Mouse (Mus musculus) kidney, postnatal 25 days (tissue): Measurements from ENCODE around the gene Pde4dip.

Experiments used
- DNase-seq, 2 experiments: peaks; one replicate each; pipeline ENCODE4 v3.0.0; 2021; ENCODE audit warnings: mixed read lengths in 2 of 2

Gene Pde4dip

DNA sequence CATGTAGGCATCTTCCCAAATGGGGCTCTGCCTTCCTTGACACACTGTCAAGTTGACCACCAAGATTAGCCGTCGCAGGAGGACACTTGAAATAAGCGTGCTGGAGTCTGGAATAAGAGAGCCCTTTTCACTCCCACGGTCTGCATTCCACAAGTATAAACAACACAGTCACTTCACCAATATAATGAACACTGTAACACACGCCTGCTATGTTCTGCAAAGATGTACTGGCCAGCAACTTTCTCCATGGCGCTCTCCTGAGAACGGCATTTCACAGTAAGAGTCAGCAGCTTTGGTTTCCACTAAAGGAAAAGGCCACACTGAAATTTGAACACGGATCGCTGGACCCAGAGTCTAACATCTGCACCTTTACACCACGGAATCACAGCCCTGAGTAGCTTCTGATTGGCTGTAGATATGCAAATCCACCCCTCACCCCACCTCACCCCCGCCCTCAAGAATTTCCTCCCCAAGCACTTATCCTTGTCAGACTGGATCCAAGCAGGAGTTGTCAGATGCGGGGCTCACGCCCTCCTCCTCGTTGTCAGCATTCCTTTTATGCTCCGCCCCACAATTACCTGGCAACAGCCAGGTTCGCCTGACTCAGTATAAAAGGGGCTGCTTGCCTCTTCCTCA, 204.8 kb downstream of the Pde4dip start:
- DNase-seq, result peak; percentile 30 to 69

DNA sequence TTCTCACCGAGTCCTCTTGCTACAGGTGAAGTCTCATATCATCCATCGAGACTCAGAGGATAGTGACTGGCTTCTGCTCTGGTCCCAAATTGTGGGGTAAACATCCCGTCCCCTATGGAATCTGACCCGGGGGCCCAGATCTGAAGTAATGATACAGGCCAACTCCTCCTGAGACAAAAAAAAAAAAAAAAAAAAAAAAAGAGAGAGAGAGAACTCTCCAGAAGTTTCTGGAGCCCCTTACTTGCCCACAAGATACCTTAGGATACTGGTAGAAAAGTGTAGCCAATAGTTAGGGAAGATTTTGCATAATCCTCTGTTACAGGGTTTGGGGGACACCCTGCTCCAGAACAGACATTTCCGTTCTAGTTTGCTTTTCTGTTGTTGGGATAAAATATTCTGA, 205.9 kb downstream of the Pde4dip start:
- DNase-seq, result no peak

DNA sequence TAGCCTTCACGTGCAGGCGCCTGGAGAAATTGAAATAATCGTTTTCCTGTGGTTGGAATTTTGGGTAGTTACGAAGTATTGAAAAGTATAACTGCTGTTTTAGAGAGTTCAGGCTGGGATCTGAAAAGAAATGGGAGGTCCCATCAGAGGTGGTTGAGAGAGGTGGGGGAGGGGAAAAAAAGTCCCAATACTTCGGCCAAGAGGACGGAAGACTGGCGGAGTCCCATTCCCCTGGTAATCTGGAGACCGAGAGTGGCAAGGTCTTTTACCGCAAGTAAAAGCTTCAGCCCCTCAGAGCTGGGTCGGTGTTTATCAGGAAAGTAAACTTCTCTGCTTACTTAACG, 206.4 kb downstream of the Pde4dip start:
- DNase-seq, result no peak

DNA sequence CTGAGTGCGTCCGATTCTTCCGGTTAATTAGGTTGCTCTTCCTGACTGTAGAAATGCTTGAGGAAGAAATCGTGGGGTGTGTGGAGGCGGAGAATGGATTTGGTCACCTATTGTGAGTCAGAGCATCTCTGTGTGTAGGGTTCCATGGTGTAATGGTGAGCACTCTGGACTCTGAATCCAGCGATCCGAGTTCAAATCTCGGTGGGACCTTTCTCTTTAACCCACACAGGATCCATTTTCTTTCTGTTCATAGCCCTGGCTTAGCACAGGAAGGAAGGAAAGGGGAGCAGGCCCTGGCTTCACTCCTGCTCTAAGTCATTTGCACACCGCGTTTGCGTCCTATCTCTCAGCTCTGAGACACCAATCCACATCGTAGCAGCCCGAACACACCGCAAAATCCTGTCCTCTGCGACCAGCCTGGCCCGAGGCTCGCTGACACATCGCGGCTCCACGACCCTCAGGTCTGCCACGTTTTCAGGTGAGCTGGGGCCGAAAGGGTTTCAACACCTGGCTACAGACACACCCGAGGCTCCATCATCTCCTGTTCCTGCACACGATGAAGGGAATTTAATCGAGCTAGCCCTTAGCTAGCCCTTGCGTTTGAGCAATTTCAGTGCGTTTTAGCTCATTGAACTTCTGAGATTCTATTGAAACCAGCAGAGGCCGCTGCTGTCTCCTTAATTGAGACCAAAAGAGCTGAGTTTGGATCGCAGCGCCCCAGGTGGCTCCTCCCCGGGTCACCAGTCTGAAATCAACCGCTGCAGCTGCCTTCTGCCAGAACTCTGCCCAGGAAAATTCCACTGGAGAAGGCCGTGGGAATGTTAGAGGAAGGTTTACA, 207.0 kb downstream of the Pde4dip start:
- peak; percentile 87 to 89 for DNase-seq

DNA sequence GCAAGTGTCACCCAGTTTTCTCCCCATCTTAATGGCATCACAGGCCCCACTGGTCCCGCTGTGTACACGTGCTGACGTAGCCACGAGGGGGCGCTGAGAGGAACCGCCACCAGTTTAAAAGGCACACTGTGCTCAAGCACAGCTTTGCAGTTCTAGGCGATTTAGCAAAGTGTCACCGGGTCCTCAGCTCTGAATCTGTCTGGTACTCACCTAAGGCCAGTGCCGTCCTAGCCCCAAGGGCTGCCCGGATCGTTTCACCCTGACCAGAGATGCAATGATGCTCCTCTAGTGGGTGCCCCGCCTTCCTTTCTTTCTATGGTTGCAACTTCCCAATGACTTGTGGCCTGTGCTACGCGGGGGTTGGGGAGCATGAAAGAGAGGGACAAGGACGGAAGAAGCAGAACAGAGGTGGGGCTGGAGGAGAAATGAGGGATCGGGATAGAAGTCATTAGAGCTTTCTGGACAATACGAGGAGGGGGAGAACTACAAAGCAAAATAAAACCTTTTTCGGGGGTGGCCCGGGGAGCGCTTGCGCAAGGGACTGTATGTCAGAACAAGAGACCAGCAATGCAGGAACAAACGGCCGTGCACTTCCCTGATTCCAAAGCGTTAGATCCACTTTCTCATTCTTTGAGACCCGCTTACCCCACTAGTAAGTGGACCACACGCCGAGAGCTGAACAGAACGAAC, 207.7 kb downstream of the Pde4dip start:
- peak; percentile 77 to 83 for DNase-seq

DNA sequence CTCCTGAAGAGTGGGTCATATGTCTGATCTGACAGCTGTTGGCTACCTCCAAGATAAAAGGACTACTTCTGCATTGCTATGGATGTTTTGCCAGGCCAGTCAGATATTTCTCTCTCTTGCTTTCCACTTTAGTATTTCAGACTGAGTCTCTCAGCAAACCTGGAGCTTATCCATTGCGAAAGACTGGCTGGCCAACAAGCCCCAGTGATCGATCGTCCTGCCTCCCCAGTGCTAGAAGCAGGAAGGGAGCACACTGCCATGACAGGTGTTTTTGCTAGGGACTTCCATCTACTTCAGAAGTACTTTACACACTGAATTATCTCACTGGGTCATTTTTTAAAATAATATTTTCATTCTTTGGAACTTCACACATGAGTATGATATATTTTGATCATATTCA, 210.1 kb downstream of the Pde4dip start:
- no peak for DNase-seq

DNA sequence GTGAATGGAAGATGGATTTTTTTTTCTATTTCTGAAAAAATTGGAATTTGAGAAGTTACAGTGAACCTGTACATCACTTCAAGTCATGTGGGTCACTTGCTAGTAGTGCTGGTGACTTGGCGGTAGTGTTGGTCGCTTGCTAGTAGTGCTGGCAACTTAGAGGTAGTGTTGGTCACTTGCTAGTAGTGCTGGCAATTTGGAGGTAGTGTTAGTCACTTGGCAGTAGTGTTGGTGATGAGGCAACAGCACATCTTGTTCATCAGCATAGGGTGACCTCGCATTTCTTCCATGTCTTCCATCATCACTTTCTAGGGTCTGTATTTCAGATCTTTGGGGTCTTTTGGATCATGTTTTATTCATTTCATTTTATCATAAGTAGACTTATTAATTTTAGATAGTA, 212.4 kb downstream of the Pde4dip start:
- DNase-seq, result no peak

DNA sequence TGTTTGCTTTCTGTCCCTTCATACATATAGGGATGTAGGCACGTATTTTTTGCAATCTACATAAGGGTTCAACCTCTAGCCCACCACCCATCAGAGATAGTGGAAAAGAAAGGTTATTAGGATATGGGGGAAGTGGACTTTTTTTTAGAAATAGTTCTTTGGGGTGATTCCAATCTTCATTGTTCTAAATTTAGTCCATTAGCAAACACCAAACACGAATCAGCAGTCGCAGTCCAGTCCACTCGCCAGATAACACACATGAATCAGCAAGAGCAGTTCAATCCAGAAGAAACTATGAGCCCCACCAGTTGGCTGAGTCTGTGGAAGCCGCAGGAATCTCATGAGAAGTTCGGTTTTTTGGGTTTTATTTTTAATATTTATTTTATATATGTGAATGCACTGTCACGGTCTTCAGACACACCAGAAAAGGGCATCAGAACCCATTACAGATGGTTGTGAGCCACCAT, 213.8 kb downstream of the Pde4dip start, which contains the start of gene Gm17651:
Gm17651 (minus strand) TSS at position 51 of the 467 bp plus-strand sequence.
- no peak for DNase-seq

DNA sequence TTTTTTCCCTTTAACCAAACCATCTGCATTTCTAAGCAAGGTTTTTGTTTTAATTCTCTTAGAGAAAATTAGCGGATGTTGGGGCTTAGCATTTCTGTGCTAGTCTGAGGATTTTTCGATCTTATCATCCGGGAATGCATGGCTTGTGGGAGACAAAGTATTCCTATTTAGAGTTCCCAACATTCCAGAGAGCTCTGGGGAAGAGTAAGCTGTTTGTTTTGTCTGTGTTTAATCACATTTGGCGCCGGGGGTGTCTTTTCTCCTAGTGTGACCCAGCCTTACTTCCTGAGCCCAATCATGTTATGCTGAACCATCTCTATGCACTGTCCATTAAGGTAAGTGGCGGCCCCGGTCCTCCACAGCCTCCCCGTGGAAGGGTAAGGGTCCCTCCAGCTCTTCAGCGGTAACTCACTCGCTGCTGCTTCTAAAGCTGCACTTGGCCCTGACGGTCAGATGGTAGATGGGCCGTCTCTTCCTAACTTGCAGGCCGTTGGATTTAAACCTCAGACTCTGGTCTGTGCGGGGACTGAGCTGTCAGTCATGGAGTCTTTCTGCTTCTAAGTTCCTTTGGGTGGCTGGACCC, 221.3 kb downstream of the Pde4dip start:
- DNase-seq, result peak in 1 of 2 experiments; percentile 15

DNA sequence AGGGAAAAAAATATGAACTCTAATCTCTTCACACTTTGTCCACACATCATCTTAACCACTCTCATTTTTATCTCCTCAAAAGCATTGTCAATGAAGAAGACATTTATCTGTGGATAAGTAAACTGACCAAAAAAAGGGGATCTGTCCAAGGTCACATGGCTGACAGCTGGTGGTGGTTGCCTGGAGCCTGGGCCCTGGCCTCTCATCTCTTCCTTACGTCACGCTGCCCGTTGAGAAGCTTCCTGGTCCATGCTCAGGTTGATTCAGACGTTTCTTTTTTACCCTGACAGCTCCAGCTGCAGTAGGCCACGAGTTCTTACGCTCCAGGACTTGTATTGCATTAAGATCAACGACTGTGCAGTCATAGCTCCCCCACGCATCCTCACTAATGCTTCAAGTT, 222.4 kb downstream of the Pde4dip start:
- DNase-seq, result no peak

DNA sequence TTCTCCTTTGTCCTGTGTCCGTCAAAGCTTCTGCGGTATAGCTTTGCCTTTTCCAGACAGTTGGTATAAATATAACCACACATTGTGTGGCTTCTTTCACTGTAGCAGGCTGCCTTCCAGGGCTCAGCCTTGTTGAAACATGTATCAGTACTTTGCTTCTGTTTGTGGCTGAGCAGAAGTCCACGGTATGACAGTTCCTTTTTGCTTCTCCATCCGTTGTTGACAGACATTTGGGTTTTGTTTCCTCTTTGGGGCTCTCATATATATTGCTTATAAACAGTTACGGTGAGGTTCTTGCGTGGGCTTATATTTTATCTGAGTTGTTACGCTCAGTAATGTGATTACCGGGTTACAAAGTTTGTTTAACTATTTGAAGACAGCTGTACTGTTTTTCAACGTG, 223.0 kb downstream of the Pde4dip start:
- DNase-seq, result no peak

DNA sequence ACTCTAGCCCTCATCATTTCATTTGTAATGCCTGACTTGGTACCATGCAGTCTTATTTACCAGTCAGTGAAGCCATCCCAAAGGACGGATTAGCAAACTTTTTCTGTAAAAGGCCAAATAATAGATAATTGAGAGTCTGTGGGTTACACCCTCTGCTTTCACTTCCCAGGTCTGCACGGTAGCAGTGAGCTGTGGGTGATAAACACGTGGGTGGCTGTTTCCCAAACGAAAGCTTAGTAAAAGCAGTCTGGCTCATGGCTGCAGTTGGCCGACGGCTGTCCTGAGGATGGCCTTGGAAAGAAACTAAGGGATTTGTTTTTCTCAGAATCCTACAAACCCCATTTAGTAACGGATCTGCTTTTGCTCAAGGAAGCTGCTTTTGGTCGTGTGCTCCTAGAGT, 227.3 kb downstream of the Pde4dip start:
- DNase-seq, result no peak

DNA sequence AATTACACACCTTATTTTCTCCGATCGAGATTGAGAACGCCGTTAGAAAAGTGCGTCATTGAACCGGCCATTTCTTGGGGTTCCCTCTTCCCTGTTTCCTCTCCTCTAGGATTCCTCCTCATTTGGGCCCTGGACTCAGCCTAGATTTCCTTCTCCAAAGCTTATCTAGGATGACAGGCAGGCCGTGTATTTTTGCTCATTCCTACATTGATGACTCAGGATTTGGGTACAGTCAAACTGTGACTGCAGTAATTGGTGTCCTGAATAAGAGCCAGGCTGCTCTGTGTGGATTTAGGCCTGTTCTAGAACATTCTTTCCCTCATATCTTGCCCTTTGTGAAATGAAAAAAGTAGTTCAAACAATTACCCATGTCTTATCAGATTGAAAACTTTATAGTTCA, 228.8 kb downstream of the Pde4dip start:
- no peak for DNase-seq

DNA sequence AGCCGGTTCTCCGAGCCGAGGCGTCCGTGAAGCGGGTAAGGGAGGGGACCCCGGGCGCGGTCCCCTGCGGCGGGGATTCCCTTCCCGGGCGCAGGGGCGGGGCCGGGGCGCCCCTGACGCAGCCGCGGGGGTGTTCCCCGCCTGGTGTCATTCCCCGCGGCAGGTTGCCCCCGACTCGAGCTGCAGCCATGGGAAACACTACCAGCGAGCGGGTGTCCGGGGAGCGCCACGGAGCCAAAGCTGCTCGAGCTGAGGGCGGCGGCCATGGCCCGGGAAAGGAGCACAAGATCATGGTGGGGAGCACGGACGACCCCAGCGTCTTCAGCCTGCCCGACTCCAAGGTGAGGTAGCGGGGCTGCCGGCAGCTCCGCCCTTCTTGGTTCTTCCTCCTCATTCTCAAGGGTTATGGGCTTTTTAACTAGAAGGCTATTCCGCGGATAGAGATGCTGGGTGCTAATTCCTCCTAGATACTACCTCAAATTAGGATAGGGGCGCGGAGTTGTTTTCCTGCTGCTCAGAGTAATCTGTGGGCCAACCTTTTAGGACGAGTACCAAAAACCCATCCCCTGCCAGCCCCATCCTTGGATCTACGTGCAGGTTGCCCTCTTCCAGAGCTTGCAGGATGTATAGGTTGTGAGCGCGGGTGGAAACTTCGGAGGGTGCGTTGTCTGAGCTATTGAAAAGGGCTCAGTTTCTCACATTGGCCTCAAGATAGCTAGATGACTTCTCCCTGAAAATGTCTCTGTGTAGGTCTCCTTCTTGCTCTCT, 229.9 kb downstream of the Pde4dip start:
- DNase-seq, result peak in 1 of 2 experiments; percentile 59

DNA sequence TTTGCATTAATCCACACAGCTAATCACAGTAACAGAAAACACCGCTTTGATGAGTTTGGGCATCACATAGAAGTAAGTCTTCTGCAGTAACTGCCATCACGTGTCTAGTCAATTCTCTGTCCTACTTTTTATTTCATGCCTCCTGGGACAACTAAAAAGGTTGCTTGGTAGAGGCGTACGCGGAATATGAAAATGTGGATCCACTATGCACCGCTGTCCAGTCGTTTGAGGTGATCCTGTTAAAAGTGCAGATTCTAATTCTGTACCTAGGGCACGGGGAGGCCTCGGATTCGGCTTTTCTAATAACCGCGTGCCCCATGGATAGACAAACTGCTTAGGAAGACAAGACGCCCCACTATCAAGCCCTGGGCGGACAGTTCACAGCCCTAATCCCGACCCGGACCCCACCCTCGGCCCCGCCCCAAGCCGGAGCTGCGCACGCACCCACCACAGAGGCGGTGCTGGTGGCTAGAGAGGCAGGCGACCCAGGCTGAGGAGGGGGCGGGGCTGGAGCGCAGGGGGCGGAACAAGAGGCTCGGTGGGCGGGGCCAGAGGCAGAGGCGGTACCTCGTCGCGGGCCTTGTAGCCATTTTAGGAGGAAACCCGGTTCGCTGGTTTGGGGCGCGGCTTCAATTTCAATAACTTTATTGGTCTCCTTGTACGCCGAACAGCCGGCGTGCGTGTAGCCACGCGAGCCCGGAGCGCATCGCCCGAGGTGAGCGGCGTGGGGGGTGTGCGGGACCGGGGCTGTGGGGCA, 230.7 kb downstream of the Pde4dip start, which contains the start of gene Prkab2:
Prkab2 (plus strand) TSS at position 539 of the 757 bp plus-strand sequence.
- peak; percentile 99 to 100 for DNase-seq

DNA sequence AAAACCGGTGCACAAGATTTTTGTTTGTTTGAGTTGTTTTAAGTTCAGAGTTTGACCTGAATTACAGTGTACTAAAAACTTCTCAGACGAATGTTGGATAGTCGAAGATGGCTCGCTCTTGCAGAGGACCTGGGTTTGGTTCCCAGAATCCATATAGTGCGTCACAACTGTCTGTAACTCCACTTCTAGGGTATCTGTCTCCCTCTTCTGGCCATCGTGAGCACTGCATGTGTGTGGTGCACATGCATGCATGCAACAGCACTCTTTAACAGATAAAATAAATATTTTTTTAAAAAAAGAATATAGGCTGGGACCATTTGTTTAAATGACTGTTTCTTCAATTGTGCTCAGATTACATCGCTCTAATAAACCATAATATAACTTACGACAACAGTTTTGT, 233.6 kb downstream of the Pde4dip start:
- peak in 1 of 2 experiments; percentile 62 for DNase-seq

DNA sequence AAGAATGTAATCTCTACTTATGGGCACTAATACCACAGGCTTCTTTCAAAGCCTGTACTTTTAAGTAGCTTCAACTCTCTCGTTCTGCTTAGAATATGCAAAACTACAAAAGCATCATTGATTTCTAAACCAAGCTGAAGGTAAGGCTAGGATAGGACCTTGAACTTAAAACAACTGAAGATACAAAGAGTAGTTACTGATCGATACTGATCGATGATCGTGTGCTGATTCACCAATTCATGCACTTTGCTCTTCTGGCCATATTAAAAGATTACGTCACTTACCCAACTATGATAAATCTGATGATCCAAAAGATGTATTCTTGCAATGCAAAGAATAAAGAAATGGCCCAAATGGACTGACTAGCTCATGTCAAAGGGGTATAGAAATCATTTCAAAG, 234.7 kb downstream of the Pde4dip start:
- DNase-seq, result no peak

DNA sequence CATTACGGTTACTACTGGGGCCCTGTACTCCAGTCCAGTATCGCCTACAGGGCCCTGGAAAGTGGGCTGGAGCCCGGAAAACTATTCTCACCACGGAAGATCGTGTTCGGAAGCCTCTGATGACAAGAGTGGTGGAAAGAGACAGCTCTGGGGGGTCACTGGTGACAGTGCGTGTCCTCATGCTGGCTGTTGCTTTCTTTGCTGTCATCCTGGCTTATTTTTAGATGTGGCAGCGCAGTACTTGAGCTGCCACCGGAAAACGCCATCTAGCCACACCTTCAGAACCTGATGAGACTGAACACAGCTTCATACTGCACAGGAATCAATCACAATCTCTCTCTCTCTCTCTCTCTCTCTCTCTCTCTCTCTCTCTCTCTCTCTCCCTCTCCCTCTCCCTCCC, 236.9 kb downstream of the Pde4dip start:
- DNase-seq, result no peak

DNA sequence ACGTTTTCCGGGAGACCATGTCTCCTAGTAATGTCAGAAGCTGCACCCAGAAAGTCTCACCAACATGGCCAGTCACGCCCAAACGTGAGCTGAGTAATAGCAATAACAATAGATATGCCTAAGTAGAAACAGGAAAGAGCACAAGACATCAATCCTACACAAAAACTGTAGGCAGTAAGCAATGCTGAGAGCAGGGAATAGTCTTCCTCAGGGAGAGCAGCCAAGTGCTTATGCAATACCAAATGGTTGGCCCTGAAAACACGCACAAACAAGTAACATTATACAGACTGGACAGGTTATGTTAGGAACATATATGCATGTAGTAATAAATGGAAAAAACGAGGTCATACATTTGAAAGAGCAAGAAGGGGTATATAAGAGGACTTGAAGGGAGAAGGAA, 239.0 kb downstream of the Pde4dip start:
- no peak for DNase-seq

DNA sequence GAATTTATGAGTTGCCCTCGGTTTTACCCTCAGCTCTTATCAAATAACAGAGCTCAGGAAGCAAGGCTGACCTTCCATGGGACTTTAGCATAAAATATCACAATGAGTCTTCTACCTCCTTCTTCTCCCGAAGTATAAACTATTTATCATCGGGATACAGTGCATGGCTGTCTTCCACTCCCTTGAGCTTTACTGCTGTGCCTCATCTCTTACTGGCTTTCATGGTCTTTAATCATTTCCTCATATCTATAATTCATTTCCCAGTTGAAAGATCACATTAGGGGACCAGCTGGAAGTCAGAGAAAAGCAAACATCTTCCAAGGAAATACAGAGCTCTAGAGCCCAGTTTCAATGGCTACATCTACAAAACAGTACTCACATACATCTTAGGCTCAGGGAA, 239.5 kb downstream of the Pde4dip start:
- DNase-seq, result no peak

DNA sequence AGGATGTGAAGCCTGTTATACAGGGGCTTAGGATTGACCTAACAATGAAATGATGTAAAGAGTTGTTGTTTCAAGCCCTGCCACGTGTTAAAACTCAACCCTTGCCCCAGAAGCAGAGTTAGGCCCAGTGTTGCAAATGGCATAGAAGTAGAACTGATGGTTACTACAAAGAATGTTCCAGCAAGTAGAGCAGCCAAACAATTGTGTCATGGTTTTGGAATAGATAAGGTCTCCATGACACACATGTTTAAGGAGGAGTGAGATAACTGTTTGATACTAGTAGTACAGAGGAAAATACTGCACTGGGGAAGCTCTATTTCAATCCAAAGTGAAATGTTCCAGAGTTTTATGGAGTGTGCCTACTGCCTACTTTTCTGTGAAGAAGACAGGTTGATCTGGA, 240.0 kb downstream of the Pde4dip start:
- no peak for DNase-seq

DNA sequence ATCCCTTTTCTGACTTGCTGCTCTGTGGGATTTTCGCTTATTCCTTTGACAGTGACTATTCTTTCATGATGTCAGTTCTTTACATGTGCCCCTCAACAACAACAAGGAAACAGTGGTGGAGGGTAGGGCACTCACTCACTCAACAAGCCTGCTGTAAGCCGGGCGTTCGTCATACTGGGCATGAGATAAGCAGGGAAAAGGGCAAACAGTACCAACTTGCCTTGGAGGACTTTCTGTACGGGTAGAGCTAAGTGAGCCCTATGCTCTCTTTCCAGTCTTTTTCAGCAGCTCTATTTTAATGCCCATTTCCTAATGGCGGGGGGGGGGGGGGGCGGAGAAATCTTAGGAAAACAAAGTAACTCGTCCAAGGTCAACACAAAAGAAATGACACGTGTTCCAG, 246.5 kb downstream of the Pde4dip start:
- DNase-seq, result no peak
